Mouse (Mus musculus): ENCODE measurements around the gene Itgb6. TPM values are rescaled to one million over a fixed set of nuclear protein-coding genes. Genes with fewer than 3 reads are reported as not detected.

Itgb6 gene
- polyA plus RNA-seq, 1 experiment from 2014 or later = not detected

DNA sequence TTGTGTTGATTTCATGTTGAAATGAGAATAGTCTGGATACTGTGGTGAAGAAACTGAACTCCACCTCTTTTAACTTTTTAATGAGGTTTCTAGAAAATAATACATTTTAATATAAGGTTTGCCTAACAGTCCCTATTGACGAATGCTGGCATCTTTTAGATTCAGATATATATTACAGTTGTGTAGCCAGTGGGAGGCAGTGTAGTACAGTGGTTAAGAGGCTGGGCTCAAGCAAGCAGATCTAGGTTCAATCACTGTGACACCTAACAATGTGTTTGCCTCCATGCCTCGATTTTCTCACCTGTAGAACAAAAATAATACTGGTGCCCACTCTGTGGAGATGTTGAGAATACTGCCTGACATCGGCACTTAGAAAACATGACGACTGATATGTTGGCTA is 114.5 kb downstream of the Itgb6 start:
- H3K9me3 ChIP-seq (ENCODE audit: control insufficient read depth, low read length) = no peaks in the 10 kb centered on the region
- no peak for ATAC-seq (ENCODE audit: low FRiP score)
- H3K4me2 ChIP-seq (replicated peaks) = no peak overlapping the region
- DNase-seq (ENCODE audit: low spot score) = peak; percentile 45
- 79% methylated on average over 4 of the region's 4 CpGs for WGBS
- H3K27me3 ChIP-seq (ENCODE audit: control insufficient read depth, insufficient read depth, low read length) = no peaks in the 10 kb centered on the region
- no peak overlapping the region for H3K4me3 ChIP-seq (replicated peaks; ENCODE audit: low read length)
- H3K4me1 ChIP-seq (replicated peaks; ENCODE audit: control insufficient read depth, insufficient read depth, low read length) = no peaks in the 10 kb centered on the region
- H3K9ac ChIP-seq = no peak overlapping the region
- H3K27ac ChIP-seq = no peak overlapping the region
- H3K36me3 ChIP-seq (replicated peaks; ENCODE audit: control insufficient read depth, insufficient read depth) = no peaks in the 10 kb centered on the region

DNA sequence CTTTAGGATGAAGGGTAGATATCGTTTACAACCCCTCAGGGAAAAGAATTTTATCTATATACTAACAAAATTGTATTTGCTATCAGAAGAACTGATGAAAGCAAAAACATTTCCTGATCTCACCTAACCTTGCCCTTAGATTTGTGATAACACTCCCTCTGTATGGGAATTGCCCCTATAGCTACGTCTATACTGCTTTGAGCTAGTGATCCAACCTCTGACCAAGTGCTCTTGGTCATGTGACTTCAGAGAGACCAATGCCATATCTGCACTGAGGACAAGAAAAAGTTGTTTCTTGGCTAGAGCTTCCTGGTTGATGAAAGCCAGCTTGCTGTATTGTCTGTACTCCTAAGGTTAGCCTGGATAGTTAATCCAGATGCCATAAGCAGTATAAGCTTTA is 121.1 kb downstream of the Itgb6 start:
- Histone ChIP-seq H3K9ac (no peak overlapping the region), H3K4me2 (replicated peaks) (no peak overlapping the region), H3K27me3 (ENCODE audit: control insufficient read depth, insufficient read depth, low read length) (no peaks in the 10 kb centered on the region), H3K4me3 (replicated peaks; ENCODE audit: low read length) (no peak overlapping the region), H3K27ac (no peak overlapping the region), H3K9me3 (ENCODE audit: control insufficient read depth, low read length) (no peaks in the 10 kb centered on the region), H3K36me3 (replicated peaks; ENCODE audit: control insufficient read depth, insufficient read depth) (no peaks in the 10 kb centered on the region), H3K4me1 (replicated peaks; ENCODE audit: control insufficient read depth, insufficient read depth, low read length) (no peaks in the 10 kb centered on the region)
- WGBS = 94% methylated on average over 2 of the region's 2 CpGs
- DNase-seq (ENCODE audit: low spot score) = no peak
- ATAC-seq (ENCODE audit: low FRiP score) = no peak

DNA sequence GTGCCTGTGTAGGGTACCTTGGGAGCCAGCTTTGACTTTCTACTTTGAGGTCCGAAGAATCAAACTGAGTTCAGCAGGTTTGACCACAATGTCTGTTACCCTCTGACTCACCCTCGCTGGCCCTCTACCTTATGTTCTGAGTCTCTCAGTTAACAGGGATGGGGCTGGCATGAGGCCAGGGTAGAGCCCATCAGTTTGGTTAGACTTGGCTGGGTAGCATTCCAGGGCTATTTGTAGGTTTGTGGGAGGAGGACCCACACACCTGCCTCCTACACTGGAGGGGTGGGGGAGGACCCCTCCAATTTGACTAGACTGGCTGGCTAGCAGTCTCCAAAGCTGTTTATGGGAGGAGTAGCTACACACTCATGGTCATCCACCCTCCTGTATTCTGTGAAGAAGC is 121.6 kb downstream of the Itgb6 start:
- Histone ChIP-seq H3K27ac (no peak overlapping the region), H3K9me3 (ENCODE audit: control insufficient read depth, low read length) (no peaks in the 10 kb centered on the region), H3K27me3 (ENCODE audit: control insufficient read depth, insufficient read depth, low read length) (no peaks in the 10 kb centered on the region), H3K9ac (no peak overlapping the region), H3K4me1 (replicated peaks; ENCODE audit: control insufficient read depth, insufficient read depth, low read length) (no peaks in the 10 kb centered on the region), H3K4me2 (replicated peaks) (no peak overlapping the region), H3K36me3 (replicated peaks; ENCODE audit: control insufficient read depth, insufficient read depth) (no peaks in the 10 kb centered on the region), H3K4me3 (replicated peaks; ENCODE audit: low read length) (no peak overlapping the region)
- DNase-seq (ENCODE audit: low spot score) (no peak), ATAC-seq (ENCODE audit: low FRiP score) (no peak)
- WGBS = 89% methylated on average over 2 of the region's 2 CpGs

DNA sequence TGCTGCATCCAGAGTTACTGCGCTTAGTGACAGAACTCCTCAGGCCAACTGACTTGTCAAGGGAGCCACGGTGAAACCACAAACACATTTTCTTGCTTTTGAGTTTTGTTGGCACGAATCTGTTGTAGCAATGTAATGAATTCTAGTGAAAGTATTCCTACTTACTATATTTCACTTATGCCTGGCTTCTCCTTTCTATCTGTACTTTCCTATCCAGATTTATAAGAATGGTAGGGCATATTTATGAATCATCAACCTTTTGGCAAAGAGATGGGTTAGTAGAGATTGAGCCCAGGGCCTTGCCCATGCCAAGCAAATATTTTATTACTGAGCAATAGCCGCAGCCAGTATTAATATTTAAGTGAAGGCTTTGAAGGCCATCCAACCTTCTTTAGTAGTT is 139.0 kb downstream of the Itgb6 start:
- H3K27ac ChIP-seq = no peak overlapping the region
- no peaks in the 10 kb centered on the region for H3K4me1 ChIP-seq (replicated peaks; ENCODE audit: control insufficient read depth, insufficient read depth, low read length)
- no peak overlapping the region for H3K9ac ChIP-seq
- ATAC-seq (ENCODE audit: low FRiP score) (no peak), DNase-seq (ENCODE audit: low spot score) (no peak)
- 93% methylated on average over 4 of the region's 4 CpGs for WGBS
- no peaks in the 10 kb centered on the region for H3K27me3 ChIP-seq (ENCODE audit: control insufficient read depth, insufficient read depth, low read length)
- no peaks in the 10 kb centered on the region for H3K36me3 ChIP-seq (replicated peaks; ENCODE audit: control insufficient read depth, insufficient read depth)
- H3K9me3 ChIP-seq (ENCODE audit: control insufficient read depth, low read length) = no peaks in the 10 kb centered on the region
- no peak overlapping the region for H3K4me3 ChIP-seq (replicated peaks; ENCODE audit: low read length)
- H3K4me2 ChIP-seq (replicated peaks) = no peak overlapping the region

DNA sequence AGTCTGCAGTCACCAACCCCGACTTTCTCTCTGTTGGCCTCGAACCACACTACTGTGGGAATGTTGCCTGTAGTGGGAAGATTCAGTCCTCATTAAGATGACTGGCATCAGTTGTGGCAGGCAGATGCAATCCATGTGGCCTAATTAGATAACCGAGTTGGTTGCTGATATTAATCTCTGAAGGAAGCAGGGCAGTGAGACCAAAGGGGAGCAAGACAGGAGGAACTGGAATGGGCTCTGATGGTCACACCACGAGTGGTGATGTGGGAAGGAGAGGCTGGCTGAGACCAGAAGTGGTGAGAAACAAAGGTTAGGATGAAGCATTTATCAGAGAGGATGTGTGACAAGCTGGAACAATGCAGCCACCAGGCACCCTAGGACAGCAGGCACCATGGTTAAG is 167.9 kb downstream of the Itgb6 start:
- ATAC-seq (ENCODE audit: low FRiP score) (no peak), DNase-seq (ENCODE audit: low spot score) (no peak)
- Histone ChIP-seq H3K36me3 (replicated peaks; ENCODE audit: control insufficient read depth, insufficient read depth) (no peaks in the 10 kb centered on the region), H3K27me3 (ENCODE audit: control insufficient read depth, insufficient read depth, low read length) (peaks cover 11% of the 10 kb centered on the region; the same call in 1 of the 2 replicates), H3K9me3 (ENCODE audit: control insufficient read depth, low read length) (no peaks in the 10 kb centered on the region), H3K27ac (no peak overlapping the region), H3K4me1 (replicated peaks; ENCODE audit: control insufficient read depth, insufficient read depth, low read length) (0 out of 2 replicates have a peak, but pooled peaks cover 3% of the 10 kb centered on the region), H3K4me3 (replicated peaks; ENCODE audit: low read length) (no peak overlapping the region), H3K4me2 (replicated peaks) (no peak overlapping the region), H3K9ac (no peak overlapping the region)
- 67% methylated on average over 4 of the region's 4 CpGs for WGBS

DNA sequence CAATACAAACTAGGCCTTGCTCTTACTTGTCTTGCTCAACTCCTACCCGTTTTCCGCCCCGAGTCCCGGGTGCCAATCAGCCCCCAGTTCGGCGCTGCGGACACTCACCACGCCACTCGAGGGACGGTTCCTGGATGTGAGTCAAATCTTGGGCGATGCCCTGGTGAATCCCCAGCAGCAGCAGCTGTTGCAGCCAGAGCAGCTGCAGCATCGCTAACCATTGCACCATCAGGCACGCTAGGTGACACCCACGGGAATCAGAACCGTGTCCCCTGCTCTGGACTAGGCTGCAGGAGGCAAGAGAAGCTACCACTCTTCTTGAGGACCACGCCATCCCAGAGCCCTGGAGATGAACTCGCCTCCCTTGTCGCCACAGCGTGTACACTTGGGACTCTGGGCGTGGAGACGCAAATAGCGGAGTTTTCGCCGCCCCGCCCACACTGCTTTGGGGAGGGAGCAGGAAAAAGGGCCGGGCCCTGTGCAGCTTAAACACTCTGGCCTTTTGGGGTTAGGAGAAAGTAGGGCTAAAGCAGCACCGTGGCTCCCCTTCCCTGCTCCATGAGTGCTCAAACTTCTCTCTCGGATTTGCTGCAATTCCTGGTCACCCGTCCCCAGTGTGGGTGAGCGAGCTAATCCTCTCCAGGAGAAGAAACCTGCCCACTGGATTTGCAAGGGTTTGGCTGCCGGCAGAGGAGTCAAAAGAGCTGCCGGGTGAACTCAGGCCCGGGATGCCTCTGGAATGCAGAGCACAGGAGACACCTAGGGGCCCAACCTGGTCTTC is 169.4 kb downstream of the Itgb6 start, which contains the start of gene Pla2r1:
Gene Pla2r1, minus strand, starts transcription at position 407 of the 781 bp plus-strand sequence.
- peak within 1 kb of the TSS; percentile 19 for H3K4me3 ChIP-seq (replicated peaks; ENCODE audit: low read length)
- WGBS = 5% methylated on average over 33 of the region's 33 CpGs
- peak within 1 kb of the TSS; percentile 57 for H3K4me2 ChIP-seq (replicated peaks)
- DNase-seq (ENCODE audit: low spot score) (no peak), ATAC-seq (ENCODE audit: low FRiP score) (no peak; the same call in 1 of the 2 replicates)
- peak within 1 kb of the TSS; percentile 0; the same call in 1 of the 2 replicates for H3K9ac ChIP-seq
- peaks cover 11% of the 10 kb centered on the region; the same call in 1 of the 2 replicates for H3K27me3 ChIP-seq (ENCODE audit: control insufficient read depth, insufficient read depth, low read length)
- H3K9me3 ChIP-seq (ENCODE audit: control insufficient read depth, low read length) = no peaks in the 10 kb centered on the region
- H3K36me3 ChIP-seq (replicated peaks; ENCODE audit: control insufficient read depth, insufficient read depth) = no peaks in the 10 kb centered on the region
- H3K4me1 ChIP-seq (replicated peaks; ENCODE audit: control insufficient read depth, insufficient read depth, low read length) = 0 out of 2 replicates have a peak, but pooled peaks cover 3% of the 10 kb centered on the region
- H3K27ac ChIP-seq = no peak within 1 kb of the TSS

DNA sequence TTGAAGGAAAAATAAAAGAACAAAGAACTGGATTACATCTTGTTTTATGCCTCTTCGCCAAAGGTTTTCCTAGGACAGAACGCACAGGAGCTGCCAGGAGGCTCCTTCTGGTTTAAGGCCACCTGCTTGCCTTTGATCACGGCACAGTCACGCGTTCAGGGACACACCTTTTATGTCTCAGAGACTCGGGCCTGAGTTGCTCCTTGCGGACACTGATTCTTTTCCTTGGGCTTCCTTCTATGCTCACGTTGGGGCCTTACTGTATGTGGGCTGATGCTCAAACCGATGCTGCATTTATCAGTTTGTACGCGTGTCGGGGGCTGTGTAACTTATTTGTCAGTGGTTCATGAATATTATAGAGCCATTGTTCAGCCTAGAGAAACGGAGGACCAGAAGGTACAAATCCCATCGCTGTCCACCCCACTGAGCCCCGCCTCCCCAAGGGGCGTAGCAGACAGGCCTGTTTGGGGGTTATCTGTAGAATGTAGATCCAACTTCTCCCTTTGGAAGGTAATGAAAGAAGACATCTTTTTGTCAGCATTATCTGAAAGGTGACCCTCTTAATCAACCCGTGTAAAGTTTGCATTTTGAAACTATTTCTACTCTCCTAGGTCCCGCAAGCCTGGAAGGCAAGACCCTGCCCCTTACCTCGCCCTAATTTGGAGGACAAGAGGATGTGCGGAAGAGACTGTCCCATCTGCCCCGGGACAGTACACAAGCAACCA is 170.1 kb downstream of the Itgb6 start:
- H3K4me3 ChIP-seq (replicated peaks; ENCODE audit: low read length) = peak overlapping the region; percentile 19; the same call in 1 of the 2 replicates
- H3K9me3 ChIP-seq (ENCODE audit: control insufficient read depth, low read length) = no peaks in the 10 kb centered on the region
- no peak for ATAC-seq (ENCODE audit: low FRiP score)
- peak overlapping the region; percentile 0; the same call in 1 of the 2 replicates for H3K9ac ChIP-seq
- DNase-seq (ENCODE audit: low spot score) = no peak
- peaks cover 11% of the 10 kb centered on the region; the same call in 1 of the 2 replicates for H3K27me3 ChIP-seq (ENCODE audit: control insufficient read depth, insufficient read depth, low read length)
- H3K4me1 ChIP-seq (replicated peaks; ENCODE audit: control insufficient read depth, insufficient read depth, low read length) = 0 out of 2 replicates have a peak, but pooled peaks cover 3% of the 10 kb centered on the region
- no peak overlapping the region for H3K27ac ChIP-seq
- 20% methylated on average over 21 of the region's 21 CpGs for WGBS
- H3K4me2 ChIP-seq (replicated peaks) = peak overlapping the region; percentile 57
- no peaks in the 10 kb centered on the region for H3K36me3 ChIP-seq (replicated peaks; ENCODE audit: control insufficient read depth, insufficient read depth)

DNA sequence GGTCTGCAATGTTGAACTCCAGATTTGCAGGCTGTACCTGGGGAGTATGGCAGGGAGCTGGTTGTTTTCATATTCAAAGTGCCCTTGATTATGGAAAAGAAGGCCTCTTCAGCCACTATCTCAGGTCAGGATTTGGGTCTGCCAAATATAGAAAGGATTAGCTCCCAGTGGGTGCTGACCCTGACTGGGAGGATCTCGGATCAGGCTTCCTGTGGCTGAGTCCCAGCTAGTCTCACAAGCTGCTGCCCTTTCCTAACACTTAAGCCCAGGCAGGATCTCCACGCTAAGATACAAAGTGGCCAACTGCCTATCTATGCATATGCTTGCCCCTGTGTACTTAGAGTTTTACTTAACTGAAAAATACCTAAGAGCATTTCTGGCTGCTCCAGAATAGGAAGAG is 170.8 kb downstream of the Itgb6 start:
- Histone ChIP-seq H3K27me3 (ENCODE audit: control insufficient read depth, insufficient read depth, low read length) (peaks cover 11% of the 10 kb centered on the region; the same call in 1 of the 2 replicates), H3K4me1 (replicated peaks; ENCODE audit: control insufficient read depth, insufficient read depth, low read length) (0 out of 2 replicates have a peak, but pooled peaks cover 3% of the 10 kb centered on the region), H3K4me3 (replicated peaks; ENCODE audit: low read length) (no peak overlapping the region), H3K4me2 (replicated peaks) (no peak overlapping the region), H3K9me3 (ENCODE audit: control insufficient read depth, low read length) (no peaks in the 10 kb centered on the region), H3K9ac (no peak overlapping the region), H3K36me3 (replicated peaks; ENCODE audit: control insufficient read depth, insufficient read depth) (no peaks in the 10 kb centered on the region), H3K27ac (no peak overlapping the region)
- DNase-seq (ENCODE audit: low spot score) (no peak), ATAC-seq (ENCODE audit: low FRiP score) (no peak)
- WGBS = 42% methylated on average over 2 of the region's 2 CpGs

DNA sequence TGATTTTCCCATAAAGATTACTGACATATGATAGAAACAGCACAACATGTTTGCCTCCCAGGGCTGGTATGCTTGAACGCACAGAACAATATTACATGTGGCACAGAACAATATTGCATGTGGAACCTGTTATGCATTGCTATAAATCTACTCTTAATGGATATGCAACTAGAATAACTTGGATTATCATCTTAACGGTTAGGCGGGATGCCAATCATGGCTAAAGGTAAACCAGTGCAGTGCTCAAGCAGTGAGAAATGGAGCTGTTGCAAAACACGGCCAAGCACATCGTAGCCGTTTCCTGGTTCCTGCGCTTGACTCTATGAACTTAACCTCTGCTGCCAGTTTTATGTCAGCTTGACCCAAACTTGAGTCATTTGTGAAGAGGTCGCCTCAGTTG is 171.9 kb downstream of the Itgb6 start:
- no peaks in the 10 kb centered on the region for H3K9me3 ChIP-seq (ENCODE audit: control insufficient read depth, low read length)
- no peak overlapping the region for H3K9ac ChIP-seq
- DNase-seq (ENCODE audit: low spot score) (no peak), ATAC-seq (ENCODE audit: low FRiP score) (no peak)
- no peak overlapping the region for H3K4me3 ChIP-seq (replicated peaks; ENCODE audit: low read length)
- WGBS = 94% methylated on average over 8 of the region's 8 CpGs
- H3K36me3 ChIP-seq (replicated peaks; ENCODE audit: control insufficient read depth, insufficient read depth) = no peaks in the 10 kb centered on the region
- H3K4me2 ChIP-seq (replicated peaks) = no peak overlapping the region
- no peak overlapping the region for H3K27ac ChIP-seq
- peaks cover 11% of the 10 kb centered on the region; the same call in 1 of the 2 replicates for H3K27me3 ChIP-seq (ENCODE audit: control insufficient read depth, insufficient read depth, low read length)
- 0 out of 2 replicates have a peak, but pooled peaks cover 3% of the 10 kb centered on the region for H3K4me1 ChIP-seq (replicated peaks; ENCODE audit: control insufficient read depth, insufficient read depth, low read length)

Measured in hindbrain, embryonic 14.5 days (tissue).